38 mouse cellular contexts compared by ENCODE assay signal in the genomic region with DNA sequence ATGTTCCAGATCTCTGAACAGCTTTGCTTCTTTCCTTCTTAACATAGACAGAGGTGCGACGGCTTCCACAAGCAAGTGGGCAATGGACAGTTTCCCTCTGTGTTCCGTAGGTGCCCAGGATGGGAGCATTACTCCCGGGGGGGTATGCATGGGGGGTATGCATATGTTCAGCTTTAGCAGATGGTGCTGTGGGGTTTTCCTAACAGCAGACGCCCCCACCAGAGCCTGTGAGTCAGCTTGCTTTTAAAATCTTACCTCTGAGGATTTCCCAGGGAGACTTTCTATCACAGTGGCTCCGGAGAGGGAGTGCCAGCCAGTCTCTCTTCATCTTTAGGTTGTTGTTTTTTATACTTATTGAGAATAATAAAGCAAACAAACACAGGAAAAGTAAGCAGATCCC. TPM values are rescaled to one million over a fixed set of nuclear protein-coding genes. Genes with fewer than 3 reads are reported as not detected.
DNase-seq lines count a peak whose midpoint lies in the region; ATAC-seq lines count a peak whose summit lies in the region.
"Had no signal": no experiment of that assay in that cellular context is flagged by ENCODE, and none has a peak within 500 bp of the region (broad histone marks: within the 10 kb centered on the region; RNA-seq: fewer than 3 reads in every experiment).

No protein-coding gene starts in this region.

- no peak overlapping the region for H3K4me3 ChIP-seq in hindbrain, embryonic 16.5 days (ENCODE audit: low read length)
- H3K4me3 ChIP-seq: forebrain, embryonic 13.5 days; heart, embryonic 10.5 days; heart, embryonic 15.5 days; hindbrain, embryonic 13.5 days; layer of hippocampus, adult 2 months; midbrain, embryonic 13.5 days; neural tube, embryonic 13.5 days; stomach, embryonic 15.5 days had no signal

- 84% methylated on average over 6 of the region's 6 CpGs for whole genome bisulfite sequencing in hindbrain, embryonic 16.5 days

- no peaks in the 10 kb centered on the region for H3K36me3 ChIP-seq in hindbrain, embryonic 16.5 days (ENCODE audit: control insufficient read depth, insufficient read depth, low read length)
- H3K36me3 ChIP-seq: heart, embryonic 10.5 days; heart, embryonic 15.5 days; hindbrain, embryonic 13.5 days; midbrain, embryonic 13.5 days; neural tube, embryonic 13.5 days; stomach, embryonic 15.5 days had no signal

- intact Hi-C loops in left cerebral cortex, postnatal 36 days (cut with DNase I), result loop anchor here (10.0 kb wide), 1 partner anchor 875 kb away; no protein-coding TSS in a partner anchor
- intact Hi-C loops in heart, postnatal 10 days (cut with DNase I), result no loop called here

- H3K4me2 ChIP-seq in hindbrain, embryonic 16.5 days (ENCODE audit: low read length), result no peak overlapping the region
- H3K4me2 ChIP-seq: forebrain, embryonic 13.5 days; heart, embryonic 15.5 days; hindbrain, embryonic 13.5 days; midbrain, embryonic 13.5 days; neural tube, embryonic 13.5 days; stomach, embryonic 15.5 days had no signal

- DNase-seq in frontal cortex, postnatal 36 days (ENCODE audit: low spot score in 2 of 2), result peak; percentile 43 to 54
- DNase-seq in frontal cortex, postnatal 10 days (ENCODE audit: low spot score in 2 of 2), result no peak
- DNase-seq in right cerebral cortex, adult 18-20 months, result peak; percentile 66
- no peak for DNase-seq in right cerebral cortex, postnatal 10 days (ENCODE audit: low spot score in 2 of 2)
- DNase-seq in left cerebral cortex, postnatal 36 days (ENCODE audit: low spot score in 2 of 2), result peak; percentile 43 to 49
- no peak for DNase-seq in heart, postnatal 10 days
- DNase-seq: adrenal gland, postnatal 10 days; cerebellum, adult 11 months; cerebellum, adult 9-10 months; cerebellum, postnatal 36 days; gastrocnemius, postnatal 25 days; heart, adult 11 months; heart, postnatal 36 days; kidney, adult 11 months; kidney, postnatal 25 days; liver; lung, adult 2 months; lung, postnatal 10 days; thymus, adult 2 months; thymus, postnatal 36 days had no signal

- no peak overlapping the region for H3K9ac ChIP-seq in hindbrain, embryonic 16.5 days (ENCODE audit: low read depth, low read length)
- H3K9ac ChIP-seq: forebrain, embryonic 13.5 days; heart, embryonic 15.5 days; hindbrain, embryonic 13.5 days; liver, embryonic 14.5 days; midbrain, embryonic 13.5 days; neural tube, embryonic 13.5 days; stomach, embryonic 15.5 days had no signal

- H3K9me3 ChIP-seq in hindbrain, embryonic 16.5 days (ENCODE audit: control insufficient read depth, low read length), result no peaks in the 10 kb centered on the region
- H3K9me3 ChIP-seq: forebrain, embryonic 13.5 days; heart, embryonic 15.5 days; midbrain, embryonic 13.5 days; neural tube, embryonic 13.5 days; stomach, embryonic 15.5 days had no signal

- no peaks in the 10 kb centered on the region for H3K27me3 ChIP-seq in hindbrain, embryonic 16.5 days (replicated peaks; ENCODE audit: control insufficient read depth, insufficient read depth, low read length)
- H3K27me3 ChIP-seq: forebrain, embryonic 13.5 days; hindbrain, embryonic 13.5 days; midbrain, embryonic 13.5 days; neural tube, embryonic 13.5 days had no signal

- no peak overlapping the region for H3K27ac ChIP-seq in hindbrain, embryonic 16.5 days (ENCODE audit: low read depth, low read length)
- H3K27ac ChIP-seq: forebrain, embryonic 13.5 days; heart, embryonic 10.5 days; heart, embryonic 15.5 days; hindbrain, embryonic 13.5 days; layer of hippocampus, adult 2 months; liver, embryonic 14.5 days; macrophage; midbrain, embryonic 13.5 days; neural tube, embryonic 13.5 days; stomach, embryonic 15.5 days had no signal

- H3K4me1 ChIP-seq in hindbrain, embryonic 16.5 days (ENCODE audit: control insufficient read depth, insufficient read depth, low read depth, low read length), result no peaks in the 10 kb centered on the region
- H3K4me1 ChIP-seq: forebrain, embryonic 13.5 days; heart, embryonic 10.5 days; heart, embryonic 15.5 days; hindbrain, embryonic 13.5 days; neural tube, embryonic 13.5 days; stomach, embryonic 15.5 days had no signal

- no peak for ATAC-seq in hindbrain, embryonic 16.5 days
- ATAC-seq: forebrain, embryonic 13.5 days; inflammation-experienced regulatory T-cells, adult 6 months; midbrain, embryonic 13.5 days; Patski had no signal

RNA-seq across cellular contexts. Expression of gene Gm20715, which starts 9.8 kb away (rescaled TPM):
- total RNA-seq in left cerebral cortex, postnatal 36 days (2021), result under 1 TPM; 0.12 to 0.18 TPM
- not detected in 2 replicates for polyA plus RNA-seq in hindbrain, embryonic 16.5 days (2015; fragmentation: Nextera tagmentation; extraction: Ambion mirVana)
- not detected for total RNA-seq in heart, postnatal 10 days (2021)
- total RNA-seq: gastrocnemius, postnatal 25 days; heart, postnatal 36 days; megakaryocyte-erythroid progenitor cell, adult 5-6 weeks; MEL had no signal
- polyA plus RNA-seq: embryonic facial prominence, embryonic 11.5 days; heart, embryonic 10.5 days; heart, embryonic 15.5 days; inflammation-experienced regulatory T-cells, adult 6 months; kidney, embryonic 14.5 days; limb, embryonic 11.5 days; liver, embryonic 14.5 days; lung, adult 2 months; macrophage; neural tube, embryonic 13.5 days; Patski; stomach, embryonic 15.5 days; thymus, adult 2 months had no signal

RNA-seq across cellular contexts. Expression of gene Olfr1344, which starts 18.6 kb away (rescaled TPM):
- 1 to 10 TPM; 1.0 to 1.2 TPM for total RNA-seq in left cerebral cortex, postnatal 36 days (2021)
- polyA plus RNA-seq in hindbrain, embryonic 16.5 days (2015; fragmentation: Nextera tagmentation; extraction: Ambion mirVana), result 0.31 and 0.39 TPM in 2 replicates
- not detected for total RNA-seq in heart, postnatal 10 days (2021)
- total RNA-seq: adrenal gland, postnatal 10 days; gastrocnemius, postnatal 25 days; heart, postnatal 36 days; megakaryocyte-erythroid progenitor cell, adult 5-6 weeks; MEL had no signal
- polyA plus RNA-seq: embryonic facial prominence, embryonic 11.5 days; forebrain, embryonic 13.5 days; heart, embryonic 10.5 days; heart, embryonic 15.5 days; hindbrain, embryonic 13.5 days; inflammation-experienced regulatory T-cells, adult 6 months; kidney, embryonic 14.5 days; limb, embryonic 11.5 days; liver, embryonic 14.5 days; lung, adult 2 months; macrophage; midbrain, embryonic 13.5 days; Patski; stomach, embryonic 15.5 days had no signal

RNA-seq across cellular contexts. Expression of gene Smim17, which starts 21.4 kb away (rescaled TPM):
- 10 to 100 TPM; 13.5 to 14.7 TPM for total RNA-seq in left cerebral cortex, postnatal 36 days (2021)
- 7.2 and 9.5 TPM in 2 replicates for polyA plus RNA-seq in hindbrain, embryonic 16.5 days (2015; fragmentation: Nextera tagmentation; extraction: Ambion mirVana)
- total RNA-seq in heart, postnatal 10 days (2021), result not detected
- total RNA-seq: heart, postnatal 36 days; megakaryocyte-erythroid progenitor cell, adult 5-6 weeks; MEL had no signal
- polyA plus RNA-seq: embryonic facial prominence, embryonic 11.5 days; heart, embryonic 15.5 days; inflammation-experienced regulatory T-cells, adult 6 months; kidney, embryonic 14.5 days; lung, adult 2 months; macrophage; thymus, adult 2 months had no signal

RNA-seq across cellular contexts. Expression of gene Olfr1336, which starts 36.1 kb away (rescaled TPM):
- under 1 TPM; 0.05 to 0.14 TPM for total RNA-seq in left cerebral cortex, postnatal 36 days (2021)
- polyA plus RNA-seq in hindbrain, embryonic 16.5 days (2015; fragmentation: Nextera tagmentation; extraction: Ambion mirVana), result not detected in 2 replicates
- not detected for total RNA-seq in heart, postnatal 10 days (2021)
- total RNA-seq: adrenal gland, postnatal 10 days; gastrocnemius, postnatal 25 days; heart, postnatal 36 days; megakaryocyte-erythroid progenitor cell, adult 5-6 weeks; MEL had no signal
- polyA plus RNA-seq: embryonic facial prominence, embryonic 11.5 days; forebrain, embryonic 13.5 days; heart, embryonic 10.5 days; heart, embryonic 15.5 days; kidney, embryonic 14.5 days; limb, embryonic 11.5 days; liver, embryonic 14.5 days; lung, adult 2 months; macrophage; midbrain, embryonic 13.5 days; neural tube, embryonic 13.5 days; stomach, embryonic 15.5 days; thymus, adult 2 months had no signal

RNA-seq across cellular contexts. Expression of gene Zfp28, which starts 36.8 kb away (rescaled TPM):
- total RNA-seq in left cerebral cortex, postnatal 36 days (2021), result 1 to 10 TPM; 4.3 to 8.2 TPM
- 11.8 and 13.4 TPM in 2 replicates for polyA plus RNA-seq in hindbrain, embryonic 16.5 days (2015; fragmentation: Nextera tagmentation; extraction: Ambion mirVana)
- total RNA-seq in heart, postnatal 10 days (2021), result 1 to 10 TPM; 4.3 to 4.5 TPM

Comparison
In these comparisons a context has a peak if more than half of its experiments do, and no peak if none do; other contexts are left out.
1. DNase-seq: peak in frontal cortex, postnatal 36 days (2 of 2), right cerebral cortex, adult 18-20 months (single experiment) and left cerebral cortex, postnatal 36 days (2 of 2); none in frontal cortex, postnatal 10 days (0 of 2), right cerebral cortex, postnatal 10 days (0 of 2) and heart, postnatal 10 days (0 of 2).
2. RNA of gene Smim17, which starts 21.4 kb away (total RNA-seq): 13.5 to 14.7 TPM in left cerebral cortex, postnatal 36 days; not detected in heart, postnatal 10 days; every median in the first group is over 10 times any median in the second.